Mouse (Mus musculus): ENCODE measurements around the gene Dclre1c.

Dclre1c gene

DNA sequence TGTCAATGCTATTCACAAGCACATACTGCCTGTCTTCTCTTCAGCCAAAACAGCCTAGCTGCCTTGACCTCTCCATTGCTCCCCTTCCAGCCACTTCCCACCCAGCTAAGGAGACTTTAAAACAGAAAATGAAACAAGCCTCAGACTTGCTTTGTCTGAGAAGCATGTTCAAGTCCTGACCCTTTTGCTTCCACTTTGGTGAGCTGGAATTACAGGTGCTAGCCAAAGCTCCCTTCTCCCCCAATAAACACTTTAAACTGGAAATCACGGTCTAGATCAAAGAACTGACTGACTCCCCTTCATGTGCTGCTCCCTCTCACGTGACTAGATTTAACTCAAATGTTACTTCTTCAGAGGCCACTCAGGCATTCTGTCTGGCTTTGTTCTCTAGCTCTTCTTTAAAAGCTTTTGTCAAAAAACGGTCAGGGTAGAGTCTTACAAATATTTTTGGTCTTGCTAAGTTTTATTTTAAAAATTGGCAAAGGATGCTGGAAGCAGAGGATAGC, 51.9 kb downstream of the Dclre1c start:
- no peak for DNase-seq (ENCODE audit: low spot score)

DNA sequence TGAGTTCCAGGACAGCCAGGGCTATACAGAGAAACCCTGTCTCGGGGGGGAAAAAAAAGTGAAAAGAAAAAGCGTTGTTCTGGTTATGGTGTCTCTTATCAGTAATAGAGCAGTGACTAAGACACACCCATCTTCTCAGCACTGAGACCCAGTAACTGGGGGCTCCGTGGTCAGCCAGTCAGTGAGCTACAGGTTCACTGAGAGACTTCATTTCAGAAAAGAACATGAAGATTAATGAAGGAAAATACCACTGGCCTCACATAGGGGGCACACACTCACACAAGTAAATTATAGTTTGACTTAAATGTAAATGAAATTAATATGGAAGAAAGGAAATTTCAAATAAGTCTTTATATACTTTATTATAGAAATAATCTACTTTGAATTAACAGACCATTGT, 56.3 kb downstream of the Dclre1c start:
- DNase-seq (ENCODE audit: low spot score) = no peak

DNA sequence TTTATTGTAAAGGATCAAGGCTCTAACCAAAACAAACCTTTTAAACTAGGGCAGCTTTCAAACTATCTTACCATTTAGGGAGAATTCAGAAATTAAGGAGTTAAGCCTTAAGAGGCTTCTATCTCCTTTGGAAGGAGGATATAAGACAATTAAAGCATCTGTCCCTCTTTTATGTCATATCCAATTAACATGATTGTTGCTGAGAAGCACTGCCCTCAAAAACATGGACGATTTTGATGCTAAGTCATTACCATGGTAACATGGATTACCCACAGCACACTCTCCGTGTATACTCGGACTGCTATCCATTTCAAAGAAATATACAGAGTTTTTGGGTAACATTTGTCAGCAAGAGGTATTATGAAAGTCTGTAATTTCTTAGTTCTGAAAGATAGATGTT, 65.9 kb downstream of the Dclre1c start:
- DNase-seq (ENCODE audit: low spot score) = no peak

DNA sequence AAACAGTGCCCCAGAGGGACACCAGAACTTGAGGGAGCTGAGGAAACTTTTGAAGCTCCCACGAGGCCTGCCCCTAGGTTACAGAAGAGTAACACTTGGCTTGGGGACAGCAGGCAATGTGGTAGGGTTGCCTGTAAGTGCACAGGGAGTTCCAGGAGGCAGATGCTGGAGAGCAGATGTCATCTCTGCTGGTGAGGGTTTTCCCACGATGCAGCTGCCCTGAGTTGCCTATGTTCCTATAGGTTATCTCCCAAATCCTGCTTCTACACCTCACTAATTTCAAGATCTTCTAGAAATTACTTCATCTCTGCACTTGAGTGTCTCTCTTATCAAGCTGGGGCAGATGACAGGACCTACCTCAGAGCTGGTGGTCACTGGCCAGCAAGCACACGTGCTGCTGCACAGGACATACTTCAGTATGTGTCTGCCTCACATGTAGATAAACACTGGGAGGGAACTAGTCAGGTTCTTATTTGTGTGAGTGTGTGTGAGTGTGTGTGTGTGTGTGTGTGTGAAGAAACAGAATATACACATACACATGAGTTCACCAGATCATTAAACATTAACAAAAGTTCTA, 70.0 kb downstream of the Dclre1c start:
- no peak for DNase-seq (ENCODE audit: low spot score)

DNA sequence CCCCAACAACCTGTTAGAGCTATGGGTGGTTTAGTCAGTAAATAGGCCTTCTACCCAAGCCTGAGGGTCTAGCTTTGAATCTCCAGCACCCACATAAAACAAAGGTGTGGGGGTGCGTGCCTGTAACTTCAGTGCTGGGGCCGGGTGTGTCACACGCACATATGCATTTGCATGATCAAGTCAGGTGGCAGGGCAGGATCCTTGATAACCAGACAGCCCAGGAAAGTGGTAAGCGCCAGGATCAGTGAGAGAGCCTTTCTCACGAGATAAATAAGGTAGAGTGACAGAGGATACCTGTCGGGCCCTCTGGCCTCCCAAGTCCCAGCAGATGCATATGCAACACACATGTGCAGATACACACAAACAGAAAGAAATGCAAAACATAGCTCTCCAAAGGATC, 75.6 kb downstream of the Dclre1c start:
- DNase-seq (ENCODE audit: low spot score) = no peak

DNA sequence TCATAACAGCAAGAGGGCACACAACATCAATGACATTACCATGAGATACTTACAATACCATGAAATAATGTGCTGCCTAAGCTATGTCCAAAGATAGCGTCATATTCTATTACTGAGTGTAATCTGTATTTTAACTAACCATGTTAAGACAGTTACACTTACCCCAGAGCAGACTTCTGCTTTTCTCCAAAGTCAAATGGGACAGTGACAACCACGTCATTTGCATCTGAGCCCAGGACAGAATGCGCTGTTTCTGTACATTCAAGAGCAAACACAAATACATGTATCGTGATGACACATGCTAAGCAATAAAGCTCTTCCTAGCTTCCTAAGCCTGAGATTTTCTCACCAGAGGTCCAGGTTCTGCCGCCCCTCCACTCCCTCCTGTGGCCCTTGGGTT, 77.0 kb downstream of the Dclre1c start:
- no peak for DNase-seq (ENCODE audit: low spot score)

DNA sequence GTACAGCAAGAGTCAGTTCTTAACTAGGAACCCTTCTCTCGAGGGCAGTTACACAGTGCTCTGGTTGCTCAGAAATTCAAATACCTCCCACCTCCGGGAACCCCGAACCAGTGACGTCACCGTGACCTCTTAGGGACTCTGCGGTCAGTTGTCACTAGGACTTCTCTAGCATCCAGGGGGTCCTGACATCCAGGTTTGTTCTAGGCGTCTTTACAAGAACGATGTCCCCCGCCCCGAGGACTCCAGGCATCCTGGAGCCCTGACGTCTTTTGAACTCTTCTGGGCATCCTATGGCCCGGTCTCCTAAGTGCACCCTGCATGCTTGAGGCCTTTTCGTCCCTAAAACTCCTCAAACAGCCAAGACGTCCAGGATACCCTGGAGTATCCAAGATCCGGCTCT, 88.1 kb downstream of the Dclre1c start:
- no peak for DNase-seq (ENCODE audit: low spot score)

DNA sequence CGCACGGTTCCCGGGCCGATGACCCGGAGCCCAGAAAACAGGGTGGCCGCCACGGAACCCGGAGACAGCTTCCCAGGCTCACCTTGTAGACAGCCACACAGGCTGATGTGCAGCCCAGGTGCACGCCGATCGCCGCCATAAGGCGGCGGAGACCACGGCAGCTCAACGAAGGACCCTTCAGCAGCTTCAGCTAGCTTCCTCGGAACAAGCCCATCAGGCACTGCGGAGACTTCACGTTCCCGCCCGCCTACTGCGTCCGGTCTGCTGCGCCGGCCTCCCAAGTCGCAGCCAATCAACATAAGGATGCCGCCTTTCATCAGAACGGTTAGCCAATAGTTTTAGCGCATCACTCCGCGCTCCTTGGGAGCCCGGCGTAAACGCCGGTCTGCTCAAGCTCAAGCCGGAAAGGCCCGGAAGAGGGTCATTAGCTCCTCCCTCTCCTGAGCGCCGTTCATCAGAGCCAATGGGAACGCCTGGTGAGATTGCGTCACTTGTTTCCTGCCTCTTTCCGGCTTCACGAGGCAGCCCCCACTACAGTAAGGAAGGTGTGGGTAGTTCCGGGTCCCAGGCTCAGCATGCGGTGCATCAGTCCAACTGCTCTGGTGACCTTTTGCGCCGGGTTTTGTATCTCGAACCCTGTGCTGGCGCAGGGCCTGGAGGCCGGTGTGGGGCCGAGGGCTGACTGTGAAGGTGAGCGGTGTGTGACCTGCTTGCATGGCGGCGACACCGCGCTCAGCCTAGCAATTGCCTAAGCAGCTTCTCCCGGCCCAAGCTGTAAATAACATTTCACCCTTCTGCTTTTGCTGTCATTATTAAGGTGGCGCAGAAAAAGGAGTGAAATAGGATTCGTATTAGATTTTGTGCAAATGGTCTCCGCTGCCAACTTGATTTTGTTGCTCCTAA, 88.9 kb downstream of the Dclre1c start, which contains the start of the genes Gm45902, Hspa14 and Cdnf:
Gene Gm45902, minus strand, starts transcription at position 239 of the 903 bp plus-strand sequence.
Gene Hspa14, minus strand, starts transcription at position 263 of the 903 bp plus-strand sequence.
Gene Cdnf, plus strand, starts transcription at position 479 of the 903 bp plus-strand sequence.
- DNase-seq (ENCODE audit: low spot score) = peak; percentile 94

All from spleen, adult 12 weeks (tissue).